ENCODE assay signal across 7 mouse cellular contexts in genomic region chr3:41522226-41523005, GRCm38 (mm10). TPM values are rescaled to one million over a fixed set of nuclear protein-coding genes. Genes with fewer than 3 reads are reported as not detected.
A peak's percentile ranks its signal among the peaks of the same experiment; 100 is the strongest.
DNase-seq lines count a peak whose midpoint lies in the region; ATAC-seq and TF ChIP-seq lines count a peak whose summit lies in the region.

No protein-coding gene starts in this region.

- no peaks in the 10 kb centered on the region; the same call in 1 of the 2 replicates for H3K36me3 ChIP-seq in heart, adult 2 months (ENCODE audit: control insufficient read depth, insufficient read depth, low read length)
- no peaks in the 10 kb centered on the region for H3K36me3 ChIP-seq in midbrain, embryonic 12.5 days
- no peaks in the 10 kb centered on the region for H3K36me3 ChIP-seq in thymus, adult 2 months (ENCODE audit: control insufficient read depth, insufficient read depth, low read length)

- H3K27ac ChIP-seq in heart, adult 2 months = no peak overlapping the region; the same call in 1 of the 2 replicates
- H3K27ac ChIP-seq in midbrain, embryonic 12.5 days (replicated peaks) = no peak overlapping the region
- H3K27ac ChIP-seq in thymus, adult 2 months (ENCODE audit: control insufficient read depth, insufficient read depth, low read length) = no peak overlapping the region

- peaks cover 1% of the 10 kb centered on the region for H3K4me1 ChIP-seq in heart, adult 2 months (ENCODE audit: control insufficient read depth, insufficient read depth, low read length)
- peaks cover 6% of the 10 kb centered on the region for H3K4me1 ChIP-seq in midbrain, embryonic 12.5 days
- H3K4me1 ChIP-seq in thymus, adult 2 months (replicated peaks; ENCODE audit: control insufficient read depth, insufficient read depth, low read length) = no peaks in the 10 kb centered on the region

- TF ChIP-seq POLR2A in heart, adult 2 months (IDR thresholded peaks at IDR 0.05; ENCODE audit: insufficient read depth, low read depth, low read length) = no peak
- TF ChIP-seq POLR2A in thymus, adult 2 months (IDR thresholded peaks at IDR 0.05; ENCODE audit: control insufficient read depth, extremely low read depth, insufficient read depth, low read length, poor library complexity) = no peak

- TF ChIP-seq CTCF in heart, adult 2 months (IDR thresholded peaks at IDR 0.05) = no peak
- TF ChIP-seq CTCF in thymus, adult 2 months (IDR thresholded peaks at IDR 0.05; ENCODE audit: borderline replicate concordance, control insufficient read depth, extremely low read depth, insufficient read depth, low read length, poor library complexity) = no peak

- no peaks in the 10 kb centered on the region for H3K27me3 ChIP-seq in heart, adult 2 months (ENCODE audit: control insufficient read depth, insufficient read depth, low read length)
- H3K27me3 ChIP-seq in midbrain, embryonic 12.5 days = no peaks in the 10 kb centered on the region
- H3K27me3 ChIP-seq in thymus, adult 2 months (ENCODE audit: control insufficient read depth, insufficient read depth, low read length) = no peaks in the 10 kb centered on the region

- WGBS in heart, adult 2 months = 17% methylated on average over 18 of the region's 18 CpGs
- WGBS in midbrain, embryonic 12.5 days = 28% methylated on average over 18 of the region's 18 CpGs
- WGBS in thymus, adult 2 months = 83% methylated on average over 18 of the region's 18 CpGs

- intact Hi-C loops in heart, adult 2 months (cut with DNase I) = no loop called here
- intact Hi-C loops in gastrocnemius, postnatal 36 days (cut with DNase I) = no loop called here

- peak; percentile 56 for DNase-seq in adrenal gland, postnatal 14 days
- peak in 1 of 2 experiments; percentile 46 for DNase-seq in heart, adult 2 months
- DNase-seq in kidney, postnatal 14 days = peak; percentile 54
- DNase-seq in thymus, adult 2 months = no peak
- no peak for DNase-seq in layer of hippocampus, adult 11-12 months (ENCODE audit: low spot score)
- no peak for DNase-seq in gastrocnemius, postnatal 36 days

- H3K4me3 ChIP-seq in heart, adult 2 months = 0 out of 2 replicates have a peak overlapping the region, but pooled peaks have one; percentile 1
- no peak overlapping the region for H3K4me3 ChIP-seq in midbrain, embryonic 12.5 days
- no peak overlapping the region for H3K4me3 ChIP-seq in thymus, adult 2 months (ENCODE audit: control insufficient read depth, insufficient read depth, low read length)

- TF ChIP-seq EP300 in heart, adult 2 months (IDR thresholded peaks at IDR 0.05; ENCODE audit: insufficient read depth, low read depth, low read length) = no peak

- H3K9me3 ChIP-seq in midbrain, embryonic 12.5 days = no peaks in the 10 kb centered on the region

- no peak overlapping the region for H3K9ac ChIP-seq in heart, adult 2 months (ENCODE audit: low read depth, low read length)
- H3K9ac ChIP-seq in midbrain, embryonic 12.5 days (replicated peaks) = no peak overlapping the region

- ATAC-seq in midbrain, embryonic 12.5 days (ENCODE audit: low FRiP score, low read depth) = 0 out of 2 replicates have a peak, but pooled peaks have one; percentile 56

- H3K79me2 ChIP-seq in heart, adult 2 months (replicated peaks; ENCODE audit: control insufficient read depth, insufficient read depth, low read length) = no peaks in the 10 kb centered on the region

- H3K4me2 ChIP-seq in midbrain, embryonic 12.5 days (replicated peaks) = peak overlapping the region; percentile 22

RNA-seq across cellular contexts. Expression of gene Jade1, which starts 33.1 kb away (rescaled TPM):
- 42.8 and 43.5 TPM in 2 replicates for total RNA-seq in adrenal gland, postnatal 14 days (2021)
- 10 to 100 TPM; 28.5 to 38.6 TPM for total RNA-seq in heart, adult 2 months (2021)
- polyA plus RNA-seq in heart, adult 2 months (2012; rRNA removed) = 10.1 and 24.0 TPM in 2 replicates
- polyA plus RNA-seq in midbrain, embryonic 12.5 days (2016; fragmentation: Nextera tagmentation; extraction: Ambion mirVana) = 19.5 and 19.7 TPM in 2 replicates
- 22.7 and 31.9 TPM in 2 replicates for polyA plus RNA-seq in thymus, adult 2 months (2012; rRNA removed)
- 10 to 100 TPM; 21.3 to 25.4 TPM for total RNA-seq in gastrocnemius, postnatal 36 days (2021)

Comparison
In these comparisons a context has a peak if more than half of its experiments do, and no peak if none do; other contexts are left out.
1. DNase-seq: peak in adrenal gland, postnatal 14 days (single experiment) and kidney, postnatal 14 days (single experiment); none in thymus, adult 2 months (single experiment), layer of hippocampus, adult 11-12 months (single experiment) and gastrocnemius, postnatal 36 days (0 of 2).